ENCODE assay signal across 8 mouse cellular contexts in the genomic region with DNA sequence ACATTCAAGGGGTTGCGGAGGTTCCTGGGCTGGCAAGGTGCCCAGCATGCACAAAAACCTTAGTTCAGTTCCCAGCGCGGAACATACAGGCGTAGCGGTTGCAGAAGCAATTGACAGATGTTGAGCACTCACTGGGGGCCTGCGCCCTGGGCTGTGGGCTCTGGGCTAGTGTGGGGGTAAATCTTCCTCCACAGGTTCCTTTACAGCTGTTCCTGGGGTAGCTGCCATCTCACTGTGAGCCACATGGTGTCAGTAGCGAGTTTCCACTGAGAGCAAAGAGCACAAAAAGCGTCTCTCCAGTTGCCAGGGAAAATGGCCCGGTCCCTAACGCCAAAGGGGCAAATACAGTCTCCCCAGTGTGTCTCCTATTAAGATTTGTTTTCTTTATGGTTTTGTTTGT. TPM values are rescaled to one million over a fixed set of nuclear protein-coding genes. Genes with fewer than 3 reads are reported as not detected.
A peak's percentile ranks its signal among the peaks of the same experiment; 100 is the strongest.
DNase-seq lines count a peak whose midpoint lies in the region; ATAC-seq and TF ChIP-seq lines count a peak whose summit lies in the region.

No protein-coding gene starts in this region.

- peaks cover 2% of the 10 kb centered on the region; the same call in 1 of the 2 replicates for H3K27me3 ChIP-seq in kidney, embryonic 16.5 days (ENCODE audit: insufficient read depth, low read length)
- H3K27me3 ChIP-seq in liver, adult 2 months (ENCODE audit: control insufficient read depth, insufficient read depth, low read length) = no peaks in the 10 kb centered on the region
- H3K27me3 ChIP-seq in neural tube, embryonic 14.5 days (ENCODE audit: control insufficient read depth, insufficient read depth, low read length) = no peaks in the 10 kb centered on the region

- intact Hi-C loops in gastrocnemius, postnatal 14 days (cut with DNase I; ENCODE audit: low total_unique reads) = loop anchor here (5.0 kb wide), 1 partner anchor 51 kb away; no protein-coding TSS in a partner anchor

- H3K4me3 ChIP-seq in kidney, embryonic 16.5 days (ENCODE audit: low read length) = no peak overlapping the region
- H3K4me3 ChIP-seq in liver, adult 2 months (ENCODE audit: insufficient read depth, low read depth, low read length) = no peak overlapping the region
- no peak overlapping the region for H3K4me3 ChIP-seq in neural tube, embryonic 14.5 days (ENCODE audit: low read depth, low read length)

- H3K79me2 ChIP-seq in liver, adult 2 months (ENCODE audit: control insufficient read depth, insufficient read depth, low read length) = peaks cover 4% of the 10 kb centered on the region; the same call in 1 of the 2 replicates

- 4% methylated on average over 10 of the region's 10 CpGs for WGBS in kidney, embryonic 16.5 days
- WGBS in liver, adult 2 months = 2% methylated on average over 10 of the region's 10 CpGs
- WGBS in neural tube, embryonic 14.5 days = 7% methylated on average over 10 of the region's 10 CpGs

- H3K4me1 ChIP-seq in kidney, embryonic 16.5 days (ENCODE audit: insufficient read depth, low read length) = peaks cover 33% of the 10 kb centered on the region
- peaks cover 12% of the 10 kb centered on the region; the same call in 1 of the 2 replicates for H3K4me1 ChIP-seq in liver, adult 2 months (ENCODE audit: control insufficient read depth, insufficient read depth, low read length)
- H3K4me1 ChIP-seq in neural tube, embryonic 14.5 days (ENCODE audit: control insufficient read depth, insufficient read depth, low read length) = no peaks in the 10 kb centered on the region

- H3K9ac ChIP-seq in kidney, embryonic 16.5 days (replicated peaks; ENCODE audit: low read length) = no peak overlapping the region
- H3K9ac ChIP-seq in liver, adult 2 months (ENCODE audit: low read depth, low read length) = no peak overlapping the region
- no peak overlapping the region for H3K9ac ChIP-seq in neural tube, embryonic 14.5 days (replicated peaks; ENCODE audit: low read depth, low read length)

- H3K27ac ChIP-seq in kidney, embryonic 16.5 days (ENCODE audit: low read length) = no peak overlapping the region
- no peak overlapping the region for H3K27ac ChIP-seq in liver, adult 2 months (replicated peaks; ENCODE audit: insufficient read depth, low read depth, low read length)
- H3K27ac ChIP-seq in neural tube, embryonic 14.5 days (ENCODE audit: low read depth, low read length) = no peak overlapping the region

- H3K9me3 ChIP-seq in kidney, embryonic 16.5 days (ENCODE audit: low read length) = no peaks in the 10 kb centered on the region
- H3K9me3 ChIP-seq in neural tube, embryonic 14.5 days (ENCODE audit: control insufficient read depth, low read length) = no peaks in the 10 kb centered on the region

- TF ChIP-seq POLR2A in liver, adult 2 months (IDR thresholded peaks at IDR 0.05; ENCODE audit: extremely low read depth, insufficient read depth, low read length) = no peak

- H3K36me3 ChIP-seq in kidney, embryonic 16.5 days (ENCODE audit: insufficient read depth, low read length) = peaks cover 3% of the 10 kb centered on the region; the same call in 1 of the 2 replicates
- peaks cover 5% of the 10 kb centered on the region for H3K36me3 ChIP-seq in liver, adult 2 months (ENCODE audit: control insufficient read depth, insufficient read depth, low read length)
- no peaks in the 10 kb centered on the region for H3K36me3 ChIP-seq in neural tube, embryonic 14.5 days (ENCODE audit: control insufficient read depth, insufficient read depth, low read length)

- DNase-seq in kidney, adult 11 months = peak; percentile 82
- DNase-seq in cerebellum, postnatal 4 days (ENCODE audit: low spot score in 2 of 2) = peak; percentile 84 to 88
- peak; percentile 85 for DNase-seq in gastrocnemius, postnatal 14 days
- peak; percentile 92 for DNase-seq in kidney, adult 9 months
- DNase-seq in liver, adult 2 months (ENCODE audit: extremely low read depth, low read depth, low spot score) = peak; percentile 81
- peak; percentile 68 for DNase-seq in telencephalon, adult 2 months (ENCODE audit: low read depth, low spot score)

- TF ChIP-seq CTCF in liver, adult 2 months (IDR thresholded peaks at IDR 0.05; ENCODE audit: low read depth, low read length) = peak; percentile 87

- ATAC-seq in kidney, embryonic 16.5 days (ENCODE audit: low FRiP score, low TSS enrichment) = no peak
- 0 out of 2 replicates have a peak, but pooled peaks have one; percentile 45 for ATAC-seq in neural tube, embryonic 14.5 days (ENCODE audit: low read depth)

- no peak overlapping the region for H3K4me2 ChIP-seq in kidney, embryonic 16.5 days (replicated peaks; ENCODE audit: low read depth, low read length)
- H3K4me2 ChIP-seq in neural tube, embryonic 14.5 days (ENCODE audit: low read depth, low read length) = no peak overlapping the region

RNA-seq across cellular contexts. Expression of gene Dusp3, which starts 0.8 kb away (rescaled TPM):
- polyA plus RNA-seq in kidney, embryonic 16.5 days (2015; fragmentation: Nextera tagmentation; extraction: Ambion mirVana) = 39.6 and 39.7 TPM in 2 replicates
- 100 to 1,000 TPM; 140 to 151 TPM for total RNA-seq in gastrocnemius, postnatal 14 days (2021)
- 15.8 and 21.7 TPM in 2 replicates for total RNA-seq in liver, adult 2 months (2014; rRNA removed)
- 38.7 and 40.0 TPM in 2 replicates for polyA plus RNA-seq in liver, adult 2 months (2012; rRNA removed)
- polyA plus RNA-seq in neural tube, embryonic 14.5 days (2014; fragmentation: Nextera tagmentation; extraction: Ambion mirVana) = 24.4 and 25.0 TPM in 2 replicates

RNA-seq across cellular contexts. Expression of gene Cfap97d1, which starts 1.9 kb away (rescaled TPM):
- not detected in 2 replicates for polyA plus RNA-seq in kidney, embryonic 16.5 days (2015; fragmentation: Nextera tagmentation; extraction: Ambion mirVana)
- total RNA-seq in gastrocnemius, postnatal 14 days (2021) = not detected
- total RNA-seq in liver, adult 2 months (2014; rRNA removed) = not detected in 2 replicates
- polyA plus RNA-seq in liver, adult 2 months (2012; rRNA removed) = not detected in 2 replicates
- not detected in 2 replicates for polyA plus RNA-seq in neural tube, embryonic 14.5 days (2014; fragmentation: Nextera tagmentation; extraction: Ambion mirVana)

RNA-seq across cellular contexts. Expression of gene Sost, which starts 19.2 kb away (rescaled TPM):
- polyA plus RNA-seq in kidney, embryonic 16.5 days (2015; fragmentation: Nextera tagmentation; extraction: Ambion mirVana) = 0.76 and 0.80 TPM in 2 replicates
- total RNA-seq in gastrocnemius, postnatal 14 days (2021) = not detected
- total RNA-seq in liver, adult 2 months (2014; rRNA removed) = not detected in 2 replicates
- 0.04 and 0.10 TPM in 2 replicates for polyA plus RNA-seq in liver, adult 2 months (2012; rRNA removed)
- not detected in 2 replicates for polyA plus RNA-seq in neural tube, embryonic 14.5 days (2014; fragmentation: Nextera tagmentation; extraction: Ambion mirVana)

RNA-seq across cellular contexts. Expression of gene Mpp3, which starts 42.3 kb away (rescaled TPM):
- 7.2 and 9.0 TPM in 2 replicates for polyA plus RNA-seq in kidney, embryonic 16.5 days (2015; fragmentation: Nextera tagmentation; extraction: Ambion mirVana)
- 10 to 100 TPM; 40.6 to 47.1 TPM for total RNA-seq in gastrocnemius, postnatal 14 days (2021)
- total RNA-seq in liver, adult 2 months (2014; rRNA removed) = 0.07 and 0.28 TPM in 2 replicates
- polyA plus RNA-seq in liver, adult 2 months (2012; rRNA removed) = 0.06 and 0.19 TPM in 2 replicates
- polyA plus RNA-seq in neural tube, embryonic 14.5 days (2014; fragmentation: Nextera tagmentation; extraction: Ambion mirVana) = 57.0 and 57.3 TPM in 2 replicates

RNA-seq across cellular contexts. Expression of gene Cd300lg, which starts 55.3 kb away (rescaled TPM):
- polyA plus RNA-seq in kidney, embryonic 16.5 days (2015; fragmentation: Nextera tagmentation; extraction: Ambion mirVana) = 1.3 and 1.8 TPM in 2 replicates
- 10 to 100 TPM; 20.2 to 28.6 TPM for total RNA-seq in gastrocnemius, postnatal 14 days (2021)
- total RNA-seq in liver, adult 2 months (2014; rRNA removed) = 8.4 and 11.1 TPM in 2 replicates
- 12.2 and 13.3 TPM in 2 replicates for polyA plus RNA-seq in liver, adult 2 months (2012; rRNA removed)
- polyA plus RNA-seq in neural tube, embryonic 14.5 days (2014; fragmentation: Nextera tagmentation; extraction: Ambion mirVana) = 0.31 and 0.44 TPM in 2 replicates
